Mouse (Mus musculus): ENCODE measurements around the gene Gm5901. TPM values are rescaled to one million over a fixed set of nuclear protein-coding genes. Genes with fewer than 3 reads are reported as not detected.
"Not testable (repeated sequence)": the region's sequence is repeated elsewhere in the genome, so short reads cannot be mapped to it uniquely, and the experiment has no call there.

Gene Gm5901
- total RNA-seq (2021): not detected

DNA sequence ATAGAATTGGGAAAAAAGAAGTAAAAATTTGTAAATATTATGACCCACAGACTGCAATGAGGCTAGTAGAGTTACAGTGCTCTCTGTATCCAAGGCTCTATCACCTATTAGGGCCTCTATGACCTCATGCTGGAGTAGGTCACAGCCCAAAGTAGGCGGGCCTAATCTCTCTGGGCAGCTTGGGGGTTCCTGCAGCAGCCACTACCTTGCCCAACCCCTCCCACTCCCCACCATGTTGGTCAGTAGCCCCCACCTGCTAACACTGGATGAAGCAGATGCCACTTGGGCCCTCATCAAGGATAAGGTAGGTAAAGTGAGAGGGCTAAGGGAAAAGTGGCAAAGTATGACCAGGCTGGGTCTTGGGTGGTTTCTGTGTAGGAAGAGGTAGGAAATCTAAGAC lies at the start of gene Gm5901:
Gene Gm5901, plus strand, starts transcription at position 173 of the 400 bp plus-strand sequence.
- no peak for DNase-seq

DNA sequence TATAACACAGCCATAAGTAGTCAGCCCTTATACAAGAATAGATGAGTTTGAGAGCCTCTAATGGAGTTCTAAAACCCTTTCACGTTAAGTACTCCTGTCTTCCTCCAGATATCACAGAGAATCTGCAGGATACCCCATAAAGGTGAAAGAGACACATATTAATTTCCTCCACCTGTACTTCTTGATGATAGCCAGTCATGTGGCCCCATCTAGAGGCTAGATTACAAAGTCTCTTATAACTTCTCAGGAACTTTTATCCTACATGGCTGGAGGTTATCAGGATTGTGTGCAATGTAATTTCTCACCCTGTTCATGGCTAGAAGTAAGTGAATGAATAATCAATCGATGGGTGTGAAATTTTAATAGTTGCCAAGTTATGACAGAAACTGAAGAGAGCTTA lies 49.5 kb upstream of the Gm5901 start:
- DNase-seq: no peak

DNA sequence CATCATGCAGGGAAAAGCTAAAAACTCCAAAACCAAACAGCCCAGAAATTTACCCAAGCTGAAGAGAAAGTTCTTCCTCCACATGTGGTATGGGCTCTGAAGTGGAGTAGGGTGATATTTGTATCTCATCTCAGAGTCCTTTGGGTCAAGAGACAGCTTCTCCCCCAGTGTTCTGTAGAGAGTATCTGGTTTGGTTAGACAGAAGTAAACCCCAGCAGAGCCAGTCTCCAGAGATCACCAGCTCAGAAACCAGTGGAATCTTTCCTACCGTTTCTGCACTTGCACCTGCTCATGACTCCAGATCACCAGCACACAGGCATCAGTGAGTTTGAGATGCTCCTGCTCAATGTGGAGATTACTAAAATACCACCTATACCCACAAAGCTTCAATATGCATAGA lies 40.8 kb upstream of the Gm5901 start, which contains the start of gene Olfr690:
Gene Olfr690, minus strand, starts transcription at position 101 of the 400 bp plus-strand sequence.
- DNase-seq: no peak

DNA sequence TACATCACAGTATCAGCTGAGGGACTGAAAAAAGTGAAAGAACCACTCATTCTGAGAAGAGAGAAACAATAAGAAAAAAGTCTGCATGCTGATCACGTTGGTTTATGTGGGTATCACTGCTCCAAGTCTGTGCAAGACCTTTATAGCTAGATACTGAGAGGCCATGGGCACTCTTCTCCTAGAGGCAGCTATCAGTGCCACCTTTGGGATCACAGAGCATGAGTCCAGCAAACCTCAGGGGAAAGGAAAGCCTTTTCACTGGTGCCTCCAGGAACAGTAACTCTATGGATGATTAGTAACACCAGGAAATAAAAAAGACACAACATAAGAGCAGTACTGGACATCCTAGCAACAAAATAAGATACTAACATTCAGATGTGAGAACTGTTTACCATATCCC lies 32.7 kb upstream of the Gm5901 start, which contains the start of gene Olfr691:
Gene Olfr691, minus strand, starts transcription at position 101 of the 400 bp plus-strand sequence.
- DNase-seq: no peak

DNA sequence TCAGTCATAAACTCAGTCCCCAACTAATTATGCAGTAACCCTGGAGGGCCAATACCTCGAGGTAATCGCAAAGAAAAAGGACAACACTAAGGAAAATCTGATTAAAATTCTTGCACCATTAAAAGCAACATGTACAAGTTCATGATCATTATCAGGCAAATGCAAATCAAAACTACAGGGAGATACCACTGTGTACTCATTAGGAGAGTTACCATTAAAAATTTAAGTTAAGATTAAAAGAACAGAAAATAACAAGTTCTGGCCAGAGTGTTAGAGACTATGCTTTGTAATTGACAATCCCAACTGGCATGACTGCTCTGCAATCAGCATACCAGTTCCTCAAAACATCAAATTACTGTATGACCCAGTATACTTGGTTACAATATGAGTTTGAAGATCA lies 32.1 kb upstream of the Gm5901 start:
- DNase-seq: no peak

DNA sequence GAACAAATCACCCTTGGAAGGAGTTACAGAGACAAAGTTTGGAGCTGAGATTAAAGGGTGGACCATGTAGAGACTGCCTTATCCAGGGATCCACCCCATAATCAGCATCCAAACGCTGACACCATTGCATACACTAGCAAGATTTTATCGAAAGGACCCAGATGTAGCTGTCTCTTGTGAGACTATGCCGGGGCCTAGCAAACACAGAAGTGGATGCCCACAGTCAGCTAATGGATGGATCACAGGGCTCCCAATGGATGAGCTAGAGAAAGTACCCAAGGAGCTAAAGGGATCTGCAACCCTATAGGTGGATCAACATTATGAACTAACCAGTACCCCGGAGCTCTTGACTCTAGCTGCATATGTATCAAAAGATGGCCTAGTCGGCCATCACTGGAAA lies 18.8 kb upstream of the Gm5901 start:
- DNase-seq: not testable (repeated sequence)

DNA sequence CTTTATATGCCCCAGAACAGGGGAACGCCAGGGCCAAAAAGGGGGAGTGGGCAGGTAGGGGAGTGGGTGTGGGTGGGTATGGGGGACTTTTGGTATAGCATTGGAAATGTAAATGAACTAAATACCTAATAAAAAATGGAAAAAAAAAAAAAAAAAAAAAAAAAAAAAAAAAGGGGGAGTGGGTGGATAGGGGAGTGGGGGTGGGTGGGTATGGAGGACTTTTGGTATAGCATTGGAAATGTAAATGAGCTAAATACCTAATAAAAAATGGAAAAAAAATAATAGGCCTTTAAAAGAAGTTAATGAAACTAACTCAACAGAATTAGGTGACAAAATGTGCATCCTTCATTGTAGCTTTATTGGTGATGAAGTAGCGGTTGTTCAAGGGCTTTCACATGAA lies 18.4 kb upstream of the Gm5901 start:
- not testable (repeated sequence) for DNase-seq

DNA sequence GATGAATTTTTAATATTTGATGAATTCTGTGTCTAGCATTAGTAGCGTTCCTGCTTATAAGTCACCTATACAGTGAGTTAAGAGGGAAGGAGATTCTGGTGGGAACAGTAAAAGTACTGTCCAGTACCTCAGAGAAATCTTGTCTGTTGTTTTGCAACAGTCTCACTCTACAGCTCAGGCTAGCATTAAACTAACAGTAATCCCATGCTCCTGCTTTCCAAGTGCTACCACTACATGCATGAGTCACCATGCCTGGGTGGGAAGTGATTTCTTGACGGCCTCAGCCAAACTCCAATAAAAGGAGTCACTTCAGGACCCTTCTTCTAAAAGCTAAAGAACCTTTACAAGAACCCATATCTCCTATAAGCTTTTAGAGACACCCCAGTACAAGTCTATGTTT lies 13.1 kb upstream of the Gm5901 start:
- DNase-seq: no peak

DNA sequence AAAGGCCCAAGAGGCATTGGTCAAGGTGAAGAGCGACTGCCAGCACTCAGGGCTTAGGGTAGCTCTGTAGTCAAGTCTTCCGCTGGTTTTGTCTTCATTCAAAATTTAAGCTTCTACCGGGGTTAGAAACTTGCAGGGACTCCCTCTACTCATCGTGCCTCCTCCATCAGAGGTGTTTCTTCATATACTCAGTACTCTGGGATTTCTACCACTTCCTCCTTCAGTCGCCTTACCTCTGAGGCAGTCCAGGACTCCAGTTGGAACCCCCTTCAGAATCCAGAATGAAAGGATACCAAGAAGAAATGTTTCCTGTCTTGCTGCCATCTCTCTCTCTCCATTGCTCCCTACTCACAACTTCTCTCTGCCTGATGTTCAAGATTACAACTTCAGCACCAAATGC lies 7.6 kb upstream of the Gm5901 start:
- DNase-seq: no peak

DNA sequence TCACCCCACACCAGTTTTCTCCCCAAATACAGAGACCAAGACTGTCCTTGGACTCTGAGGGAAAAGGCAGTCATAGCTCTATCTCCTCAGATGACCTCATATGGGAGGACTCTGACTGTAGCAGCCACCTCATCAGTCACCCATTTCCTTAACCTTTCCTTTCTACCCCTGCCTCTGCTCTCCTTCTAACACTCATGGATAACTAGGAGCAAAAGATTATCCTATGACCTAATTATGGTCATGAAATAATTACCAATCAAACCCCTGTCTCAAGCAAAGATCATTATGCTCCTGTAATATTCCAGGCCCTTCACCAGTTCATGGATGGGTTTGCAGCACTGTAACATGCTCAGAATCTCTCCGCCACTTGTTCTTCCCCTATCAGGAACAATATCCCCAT lies 6.9 kb upstream of the Gm5901 start, which contains the start of gene Olfr692:
Gene Olfr692, plus strand, starts transcription at position 301 of the 400 bp plus-strand sequence.
- DNase-seq: no peak

DNA sequence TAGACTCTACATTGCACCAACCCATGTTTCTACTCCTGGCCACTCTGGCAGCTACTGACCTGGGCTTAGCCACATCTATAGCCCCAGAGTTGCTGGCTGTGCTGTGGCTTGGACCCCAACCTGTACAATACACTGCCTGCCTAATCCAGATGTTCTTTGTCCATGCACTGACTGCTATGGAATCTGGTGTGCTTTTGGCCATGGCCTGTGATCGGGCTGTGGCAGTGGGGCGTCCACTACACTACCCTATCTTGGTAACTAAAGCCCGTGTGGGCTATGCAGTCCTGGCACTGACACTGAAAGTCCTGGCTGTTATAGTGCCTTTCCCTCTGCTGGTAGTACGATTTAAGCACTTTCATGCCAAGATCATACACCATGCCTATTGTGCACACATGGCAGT lies 6.3 kb upstream of the Gm5901 start:
- no peak for DNase-seq

DNA sequence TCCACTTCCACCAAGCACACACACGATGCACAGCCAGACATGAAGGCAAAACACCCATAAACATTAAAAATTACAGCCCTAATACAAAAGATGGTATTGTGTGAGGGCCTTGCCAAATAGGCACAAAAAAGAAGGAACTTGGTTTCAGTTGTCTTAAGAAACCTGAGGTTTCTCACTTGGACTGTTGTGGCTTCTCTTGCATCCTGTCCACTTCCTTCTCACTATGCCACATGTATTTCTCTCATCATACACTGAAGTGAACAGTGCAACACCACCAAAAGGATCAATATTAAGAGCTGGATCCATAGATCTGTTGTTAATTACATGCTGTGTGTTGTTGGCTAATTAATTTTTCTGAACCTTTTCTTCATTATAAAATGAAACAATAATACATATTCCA lies 1.9 kb upstream of the Gm5901 start:
- DNase-seq: no peak

DNA sequence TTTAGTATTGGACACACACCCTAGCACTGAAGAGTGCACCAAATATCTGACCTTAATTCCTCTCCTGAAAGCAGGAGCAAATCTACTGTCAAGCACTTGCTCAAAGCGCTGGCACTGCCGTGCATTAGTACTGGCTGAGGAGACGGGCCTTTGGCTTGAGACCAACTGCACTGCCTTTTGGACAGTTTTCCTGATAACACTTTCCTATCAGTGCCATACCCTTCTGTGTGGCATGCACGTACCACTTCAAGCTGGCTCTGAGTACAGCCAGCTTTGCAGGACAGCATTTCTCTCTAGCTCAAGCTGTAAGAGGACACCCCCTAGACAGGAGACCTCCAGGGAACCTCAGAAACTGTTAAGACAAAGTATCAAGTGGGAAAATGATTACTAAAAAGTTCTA lies 1.3 kb upstream of the Gm5901 start:
- DNase-seq: no peak

DNA sequence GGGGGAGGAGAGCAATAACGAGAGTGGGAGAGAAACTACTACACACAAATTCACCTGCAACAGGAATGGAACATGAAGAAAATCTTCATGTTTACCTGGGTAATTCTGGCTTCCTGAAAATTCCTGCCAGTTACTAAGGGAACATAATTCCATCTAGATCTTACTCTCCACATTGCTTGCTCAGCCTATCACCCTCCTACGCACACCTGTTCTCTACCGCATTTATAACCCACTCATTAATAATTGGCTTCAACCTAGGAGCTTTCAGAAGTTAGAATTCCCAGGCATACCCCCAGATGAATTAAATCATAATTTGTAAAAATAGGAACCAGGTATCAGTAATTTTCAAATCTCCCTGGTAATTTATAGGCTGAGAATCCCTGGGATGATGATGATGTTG lies 862 bp upstream of the Gm5901 start:
- DNase-seq: peak in 1 of 2 experiments; percentile 7

DNA sequence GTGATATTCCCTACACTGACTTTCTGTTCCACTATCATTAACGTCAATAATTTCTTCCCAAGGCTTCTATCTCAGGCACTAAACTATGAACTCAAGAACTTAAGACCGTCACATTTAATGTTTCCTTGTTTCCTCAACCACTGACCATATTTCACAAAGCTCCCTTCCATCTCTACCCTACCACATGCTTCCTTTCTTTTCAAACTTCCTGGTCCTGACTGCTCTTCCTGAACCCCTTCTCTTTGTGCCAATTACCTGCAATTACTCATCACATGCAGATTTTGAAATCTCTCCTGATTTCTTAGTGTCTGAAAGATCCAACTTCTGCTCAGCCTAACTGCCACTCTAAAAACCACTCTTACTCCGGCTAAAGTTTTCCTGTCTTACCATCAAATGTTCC lies 5.5 kb downstream of the Gm5901 start:
- DNase-seq: no peak

DNA sequence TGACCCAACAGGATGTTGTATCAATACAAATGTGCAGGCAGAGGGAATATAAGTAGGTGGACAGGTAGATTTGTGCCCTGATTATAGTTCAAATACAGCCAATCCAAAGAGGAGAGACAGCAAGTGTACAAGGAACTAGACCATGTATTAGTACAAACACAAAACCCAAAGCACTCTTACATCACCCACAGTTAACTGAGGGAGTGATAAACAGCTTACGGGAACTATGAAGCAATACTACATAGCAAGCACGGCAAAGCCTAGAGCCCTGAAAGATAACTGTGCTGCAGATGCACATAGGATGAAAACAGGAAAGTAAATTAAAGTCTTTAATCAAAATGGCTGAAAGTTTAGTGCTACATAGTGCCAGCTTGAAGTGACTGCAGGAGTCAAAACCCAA lies 12.9 kb downstream of the Gm5901 start:
- no peak for DNase-seq

DNA sequence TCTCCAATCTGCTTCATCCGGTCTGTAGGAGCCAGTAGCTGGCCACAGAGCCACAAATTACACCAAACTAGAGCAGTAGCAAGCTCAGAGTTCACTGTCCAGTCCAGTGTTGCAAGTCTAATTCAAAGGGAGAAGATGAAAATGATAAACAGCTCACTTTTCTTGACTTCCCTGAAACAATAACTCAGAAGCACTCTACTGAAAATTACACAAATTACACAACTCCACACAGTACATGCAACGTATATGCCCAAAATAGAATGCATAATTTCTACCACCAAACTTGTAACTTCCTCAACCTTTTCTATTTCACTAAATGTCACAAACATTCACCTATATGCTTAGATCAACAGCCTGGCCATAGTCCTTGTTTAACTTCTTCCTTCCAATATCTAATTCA lies 15.4 kb downstream of the Gm5901 start:
- DNase-seq: no peak

DNA sequence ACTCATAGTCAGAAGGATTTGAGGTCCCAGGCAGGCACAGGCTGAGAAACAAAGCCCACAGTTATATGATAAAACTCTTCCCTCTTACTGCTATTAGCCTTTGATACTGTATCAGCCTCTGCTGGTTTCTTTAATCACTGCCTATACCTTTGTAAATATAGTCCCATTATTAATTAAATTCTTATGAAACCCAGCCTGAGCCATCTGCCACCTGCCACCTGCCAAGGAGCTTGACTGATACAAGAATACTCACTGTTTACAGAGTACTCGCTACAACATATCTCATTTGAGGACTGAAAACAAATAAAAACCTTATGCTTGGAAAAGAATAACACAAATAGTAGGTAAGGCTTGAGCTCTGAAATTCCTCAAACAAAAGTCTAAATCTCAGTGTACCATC lies 19.8 kb downstream of the Gm5901 start:
- no peak for DNase-seq

DNA sequence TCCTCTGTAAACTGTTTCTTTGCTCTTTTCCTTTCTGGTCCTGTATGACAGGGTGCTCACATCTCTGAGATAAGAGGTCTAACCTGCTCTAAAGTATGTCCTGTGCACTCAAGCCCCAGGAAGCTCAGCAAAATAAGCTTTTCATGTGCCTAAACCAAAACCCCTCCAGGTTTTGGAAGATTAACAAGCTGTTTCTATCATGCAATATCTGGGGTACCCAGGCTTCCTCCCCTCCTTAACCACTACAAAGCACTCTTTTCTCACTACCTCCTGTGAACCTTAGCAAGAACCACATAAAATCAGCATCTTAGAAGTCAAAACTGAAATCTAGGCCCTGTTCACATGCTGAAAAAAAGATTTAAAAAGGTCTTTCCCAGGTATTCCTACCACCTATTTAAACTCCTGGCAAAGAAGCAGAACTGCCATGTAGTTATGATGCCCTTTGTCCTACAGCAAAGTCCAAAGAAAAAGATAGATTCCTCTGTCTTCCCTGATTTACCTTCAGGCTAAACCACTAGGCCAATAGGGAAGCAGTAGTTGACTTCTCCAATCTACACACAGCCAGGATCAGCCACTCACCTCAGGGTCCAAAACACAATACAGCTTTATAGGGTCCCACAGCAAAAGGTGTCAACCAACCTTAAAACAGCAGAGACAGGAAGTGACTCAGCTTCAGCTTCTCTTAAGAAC lies 20.4 kb downstream of the Gm5901 start:
- DNase-seq: no peak

DNA sequence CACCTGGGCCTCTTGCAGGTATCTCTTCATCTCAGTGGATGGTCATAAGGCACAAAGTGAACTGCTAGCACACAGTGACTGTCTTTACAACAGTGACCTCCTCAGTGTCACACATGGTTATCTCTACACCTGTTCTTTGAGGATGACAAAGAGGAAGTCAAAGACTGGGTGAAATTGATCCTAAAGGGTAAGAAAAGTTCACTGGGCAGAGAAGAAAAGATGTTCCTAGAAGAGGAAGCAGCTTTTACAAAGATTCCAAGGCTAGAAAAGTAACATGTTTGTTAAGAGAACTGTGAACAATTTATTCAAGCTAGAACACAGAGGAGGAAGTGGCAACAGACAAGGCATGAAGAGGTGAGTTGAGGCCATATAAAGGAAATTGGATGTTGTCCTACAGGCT lies 21.3 kb downstream of the Gm5901 start:
- DNase-seq: no peak

DNA sequence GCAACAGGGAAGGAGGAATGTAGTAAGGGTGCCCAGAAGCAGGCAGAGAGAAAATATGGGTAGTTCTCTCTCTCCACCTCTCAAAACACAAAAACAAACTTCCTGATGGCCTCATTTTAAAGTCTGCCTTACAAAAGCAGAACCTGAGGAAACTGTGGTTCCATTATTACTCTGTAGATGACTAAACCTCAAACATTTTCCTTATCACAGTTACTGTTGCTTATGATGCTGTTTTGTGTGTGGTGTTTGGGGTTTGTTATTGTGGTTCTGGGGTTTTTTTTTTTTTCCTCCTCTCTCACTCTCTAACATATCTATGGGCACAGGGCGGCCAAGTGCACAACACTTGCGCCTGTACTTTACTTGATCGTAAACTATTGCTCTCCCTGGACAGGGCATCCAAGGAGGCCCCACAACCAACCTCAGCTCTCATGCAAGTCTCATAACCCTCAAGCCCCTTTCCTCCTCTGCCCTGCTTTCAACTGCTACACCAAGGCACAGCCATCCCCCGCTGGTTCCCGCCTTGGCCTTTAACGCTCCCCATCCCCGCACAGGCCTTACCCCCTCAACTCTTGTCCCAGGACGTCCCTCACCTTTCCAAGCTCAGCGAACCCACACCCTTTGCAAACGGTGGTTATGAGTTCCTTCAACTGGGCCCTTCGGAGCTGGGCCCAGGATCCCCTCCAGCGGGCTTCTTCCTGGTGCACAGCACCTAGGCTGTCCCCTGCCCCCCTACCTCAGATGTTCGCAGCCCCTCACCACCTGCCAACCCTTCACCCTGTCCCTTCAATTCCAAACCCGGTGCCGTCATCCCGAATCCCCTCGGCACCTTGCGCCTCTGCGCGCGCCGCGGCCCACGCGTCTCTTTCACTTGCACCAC lies 24.5 kb downstream of the Gm5901 start:
- no peak for DNase-seq

DNA sequence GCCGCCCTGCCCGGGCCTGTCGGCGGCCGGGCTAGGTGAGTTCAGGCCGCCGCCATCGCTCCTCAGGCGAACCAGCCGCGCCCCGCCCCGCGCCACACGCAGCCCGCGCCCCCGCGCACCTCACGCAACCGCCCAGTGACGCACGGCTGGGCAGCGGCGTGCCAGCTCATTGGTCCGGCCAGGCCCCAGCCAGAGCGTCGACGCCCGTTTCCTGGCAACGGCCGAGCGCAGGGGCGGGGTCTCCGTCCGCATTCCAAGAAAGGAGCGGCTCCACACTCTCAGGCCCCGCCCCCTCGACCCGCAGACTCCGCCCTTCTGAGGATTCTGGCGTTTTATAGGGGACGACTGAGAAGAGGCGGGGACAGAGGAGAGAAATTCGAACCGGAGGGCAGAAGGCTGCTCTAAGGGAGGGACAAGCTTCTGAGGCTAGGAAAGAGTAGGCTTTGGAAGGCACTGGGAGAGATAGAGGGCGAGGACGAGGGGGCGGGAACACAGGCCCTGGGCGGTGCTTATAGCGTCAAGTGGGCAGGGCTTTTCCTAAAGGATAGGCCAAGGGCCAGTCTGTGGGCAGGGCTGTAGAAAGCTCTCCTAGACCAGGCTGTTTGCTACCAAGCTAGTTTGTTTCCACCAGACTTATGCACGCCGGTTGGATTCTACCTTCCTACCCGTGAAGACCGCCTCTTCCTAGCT lies 25.2 kb downstream of the Gm5901 start, which contains the start of gene Fam160a2:
Gene Fam160a2, minus strand, starts transcription at position 120 of the 690 bp plus-strand sequence.
- peak; percentile 99 to 100 for DNase-seq

DNA sequence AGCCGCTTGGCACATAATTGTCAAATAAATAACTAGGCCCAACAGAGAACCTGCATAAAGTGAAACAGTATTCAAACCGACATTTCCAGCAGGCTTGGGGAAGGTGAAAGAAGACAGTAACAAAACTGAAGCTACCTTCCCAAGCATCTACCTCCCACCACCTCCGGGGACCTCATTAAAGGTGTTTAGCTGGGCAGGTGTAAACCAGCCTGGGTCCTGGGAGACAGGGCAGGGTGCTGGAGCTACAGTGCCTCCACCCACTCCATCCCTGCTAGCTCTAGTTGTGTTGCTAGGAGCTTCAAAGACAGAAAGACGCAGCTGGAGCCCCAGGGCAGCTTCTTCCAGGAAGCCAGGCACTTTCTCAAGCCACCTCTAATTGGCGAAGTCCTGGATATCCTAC lies 29.4 kb downstream of the Gm5901 start, which contains the start of gene Cnga4:
Gene Cnga4, plus strand, starts transcription at position 301 of the 400 bp plus-strand sequence.
- no peak for DNase-seq
